Mouse (Mus musculus) bone marrow macrophage, adult 2 months (primary cell): ENCODE data around the gene Supt20.

ENCODE experiments used
- CTCF ChIP-seq: IDR thresholded peaks from 2 replicates; pipeline ENCODE4 v1.5.1; 2012; ENCODE audit warnings: low read depth, mild to moderate bottlenecking, low read length, moderate library complexity
- POLR2A ChIP-seq: IDR thresholded peaks from 2 replicates; pipeline ENCODE4 v1.6.1; 2012; ENCODE audit warnings: mild to moderate bottlenecking, low read depth, low read length, borderline replicate concordance

DNA sequence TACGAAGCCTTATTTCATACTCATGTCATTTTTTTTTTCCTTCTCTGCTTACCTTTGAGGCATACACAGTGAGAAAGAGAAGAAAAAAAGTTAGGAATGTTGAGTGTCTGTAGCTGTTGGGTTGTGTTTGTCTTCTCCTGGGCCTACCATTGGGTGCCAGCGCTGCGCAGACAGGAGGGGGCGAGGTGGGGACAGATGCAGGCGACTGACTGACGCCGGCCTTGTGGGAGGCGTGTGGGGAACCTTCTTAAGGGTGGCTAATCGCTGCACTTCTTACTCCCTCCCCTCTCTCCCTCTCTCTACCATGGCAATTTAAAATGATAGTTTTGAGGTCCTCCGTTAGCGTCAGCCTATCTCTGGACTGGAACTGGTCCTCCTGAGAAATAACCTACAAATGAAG, 63.5 kb downstream of the Supt20 start:
- no peak for TF ChIP-seq POLR2A
- no peak for TF ChIP-seq CTCF
